Mouse (Mus musculus) E14TG2a.4 (cell line): ENCODE data around the gene Med29.

Source experiments
- CTCF ChIP-seq: conservative IDR thresholded peaks from 2 replicates; pipeline ENCODE4 v1.5.1; 2014; ENCODE audit warnings: low read length
- NANOG ChIP-seq: IDR thresholded peaks from 2 replicates; pipeline ENCODE4 v1.6.1; 2014; ENCODE audit warnings: borderline replicate concordance, low read length, mixed read lengths

- TF ChIP-seq CTCF, result no peak
- no peak for TF ChIP-seq NANOG
Measured at GRCm38 (mm10) chr7:28423018-28423417, 30.5 kb upstream of the Med29 start.
